In genomic region chr1:42698584-42699333, GRCm38 (mm10) we compare ENCODE assay signal across 9 mouse cellular contexts. TPM values are rescaled to one million over a fixed set of nuclear protein-coding genes. Genes with fewer than 3 reads are reported as not detected.
A peak's percentile ranks its signal among the peaks of the same experiment; 100 is the strongest.
DNase-seq lines count a peak whose midpoint lies in the region; ATAC-seq and TF ChIP-seq lines count a peak whose summit lies in the region.
"Had no signal": no experiment of that assay in that cellular context is flagged by ENCODE, and none has a peak within 500 bp of the region (broad histone marks: within the 10 kb centered on the region; RNA-seq: fewer than 3 reads in every experiment).

No protein-coding gene starts in this region.

- ATAC-seq in heart, embryonic 11.5 days (replicated peaks; ENCODE audit: insufficient number of reproducible peaks, low FRiP score, low TSS enrichment): no peak
- ATAC-seq in forebrain, embryonic 15.5 days (replicated peaks): no peak
- ATAC-seq in liver, embryonic 13.5 days (ENCODE audit: low read depth): no peak

- H3K4me2 ChIP-seq in heart, embryonic 11.5 days: peak overlapping the region; percentile 91
- H3K4me2 ChIP-seq in forebrain, embryonic 15.5 days (replicated peaks): peak overlapping the region; percentile 54
- 0 out of 2 replicates have a peak overlapping the region, but pooled peaks have one; percentile 12 for H3K4me2 ChIP-seq in liver, embryonic 13.5 days

- H3K4me3 ChIP-seq in heart, embryonic 11.5 days (ENCODE audit: low read depth, low read length): peak overlapping the region; percentile 54
- H3K4me3 ChIP-seq in ES-E14 (ENCODE audit: insufficient read depth in 1 of 2, low read depth in 1 of 2, low read length in 2 of 2, poor library complexity in 1 of 2, severe bottlenecking in 1 of 2): peak overlapping the region; percentile 6 to 29; a peak in 1 of 4 replicates
- H3K4me3 ChIP-seq in forebrain, embryonic 15.5 days: peak overlapping the region; percentile 94
- H3K4me3 ChIP-seq in liver, embryonic 13.5 days (replicated peaks): peak overlapping the region; percentile 40

- H3K36me3 ChIP-seq in heart, embryonic 11.5 days (ENCODE audit: control insufficient read depth, insufficient read depth, low read length): no peaks in the 10 kb centered on the region
- H3K36me3 ChIP-seq in ES-E14 (ENCODE audit: control insufficient read depth, insufficient read depth, low read length, poor library complexity, severe bottlenecking): no peaks in the 10 kb centered on the region
- H3K36me3 ChIP-seq in forebrain, embryonic 15.5 days: no peaks in the 10 kb centered on the region
- no peaks in the 10 kb centered on the region for H3K36me3 ChIP-seq in liver, embryonic 13.5 days

- peaks cover 86% of the 10 kb centered on the region for H3K27me3 ChIP-seq in heart, embryonic 11.5 days (ENCODE audit: control insufficient read depth, insufficient read depth, low read length)
- H3K27me3 ChIP-seq in forebrain, embryonic 15.5 days: no peaks in the 10 kb centered on the region
- H3K27me3 ChIP-seq in liver, embryonic 13.5 days: peaks cover 95% of the 10 kb centered on the region

- no peak overlapping the region for H3K9ac ChIP-seq in heart, embryonic 11.5 days (ENCODE audit: low read depth, low read length)
- H3K9ac ChIP-seq in ES-E14 (ENCODE audit: insufficient read depth, low read depth, low read length, poor library complexity, severe bottlenecking): no peak overlapping the region
- H3K9ac ChIP-seq in forebrain, embryonic 15.5 days (replicated peaks): peak overlapping the region; percentile 94
- H3K9ac ChIP-seq in liver, embryonic 13.5 days: no peak overlapping the region

- WGBS in heart, embryonic 11.5 days (ENCODE audit: insufficient replicate concordance): 1% methylated on average over 49 of the region's 57 CpGs
- WGBS in forebrain, embryonic 15.5 days: under 1% methylated on average over 56 of the region's 57 CpGs
- 2% methylated on average over 33 of the region's 57 CpGs for WGBS in liver, embryonic 13.5 days (ENCODE audit: insufficient replicate concordance)

- H3K4me1 ChIP-seq in heart, embryonic 11.5 days (ENCODE audit: control insufficient read depth, insufficient read depth, low read length): peaks cover 14% of the 10 kb centered on the region
- H3K4me1 ChIP-seq in ES-E14 (ENCODE audit: control insufficient read depth in 2 of 2, insufficient read depth in 2 of 2, low read length in 2 of 2, poor library complexity in 1 of 2): peaks cover 0 to 7% of the 10 kb centered on the region in 2 experiments; a peak in 1 of 4 replicates
- peaks cover 9% of the 10 kb centered on the region for H3K4me1 ChIP-seq in forebrain, embryonic 15.5 days
- peaks cover 5% of the 10 kb centered on the region; the same call in 1 of the 2 replicates for H3K4me1 ChIP-seq in liver, embryonic 13.5 days (replicated peaks)

- in situ Hi-C loops in ES-E14 (cut with MboI; ENCODE audit: low sequenced_read_pairs in 2 of 2, unreplicated experiment in 2 of 2): no loop called here

- H3K9me3 ChIP-seq in heart, embryonic 11.5 days (replicated peaks; ENCODE audit: control insufficient read depth, low read length): no peaks in the 10 kb centered on the region
- H3K9me3 ChIP-seq in ES-E14 (ENCODE audit: control insufficient read depth, insufficient read depth, low read depth, low read length): no peaks in the 10 kb centered on the region
- no peaks in the 10 kb centered on the region for H3K9me3 ChIP-seq in forebrain, embryonic 15.5 days
- H3K9me3 ChIP-seq in liver, embryonic 13.5 days (replicated peaks): no peaks in the 10 kb centered on the region

- DNase-seq in heart, adult 18-20 months: no peak
- DNase-seq in ES-E14 (ENCODE audit: low read depth, low spot score): no peak
- no peak for DNase-seq in liver, embryonic 13.5 days
- no peak for DNase-seq in ovary, postnatal 36 days (ENCODE audit: low spot score)
- no peak for DNase-seq in cerebellum, adult 11-12 months
- DNase-seq in layer of hippocampus, adult 8-10 months (ENCODE audit: low spot score in 2 of 2): no peak

- no peak overlapping the region for H3K27ac ChIP-seq in heart, embryonic 11.5 days (ENCODE audit: low read depth, low read length)
- no peak overlapping the region for H3K27ac ChIP-seq in ES-E14 (ENCODE audit: insufficient read depth, low read depth, low read length, poor library complexity, severe bottlenecking)
- peak overlapping the region; percentile 100 for H3K27ac ChIP-seq in forebrain, embryonic 15.5 days (replicated peaks)
- no peak overlapping the region for H3K27ac ChIP-seq in liver, embryonic 13.5 days

TF ChIP-seq in ES-E14, 5 proteins besides CTCF, POLR2A, EP300 and RAD21:
- TF ChIP-seq ZNF384 (IDR thresholded peaks at IDR 0.05; ENCODE audit: low read depth, low read length): no peak
- TF ChIP-seq ZC3H11A (IDR thresholded peaks at IDR 0.05; ENCODE audit: borderline replicate concordance, low read depth, low read length): no peak
- no peak for TF ChIP-seq MAFK (IDR thresholded peaks at IDR 0.05; ENCODE audit: insufficient read depth, low read depth, low read length)
- TF ChIP-seq HCFC1 (IDR thresholded peaks at IDR 0.05; ENCODE audit: borderline replicate concordance, insufficient read depth, low read length): no peak
- TF ChIP-seq CHD2 (IDR thresholded peaks at IDR 0.05; ENCODE audit: low read depth, low read length): no peak

RNA-seq across cellular contexts. Expression of gene Pou3f3, which starts 3.2 kb away (rescaled TPM):
- 0.10 and 0.19 TPM in 2 replicates for polyA plus RNA-seq in heart, embryonic 11.5 days (2014; fragmentation: Nextera tagmentation; extraction: Ambion mirVana)
- total RNA-seq in heart, adult 18-20 months (2021): under 1 TPM in 1 of 2 experiments, not detected in 1; 0.03 TPM
- 0.21 and 0.31 TPM in 2 replicates for total RNA-seq in ES-E14 (2012; rRNA removed)
- polyA plus RNA-seq in forebrain, embryonic 15.5 days (2015; fragmentation: Nextera tagmentation; extraction: Ambion mirVana): 49.1 and 52.0 TPM in 2 replicates
- polyA plus RNA-seq in liver, embryonic 13.5 days (2015; fragmentation: Nextera tagmentation; extraction: Ambion mirVana): 0.01 TPM in 1 of 2 replicates, not detected in the other
- 10 to 100 TPM; 52.0 to 63.0 (median 56.3) TPM for total RNA-seq in layer of hippocampus, adult 8-10 months (2022)
- total RNA-seq: megakaryocyte-erythroid progenitor cell, adult 5-6 weeks had no signal

Comparison
In these comparisons a context has a peak if more than half of its experiments do, and no peak if none do; other contexts are left out.
1. H3K4me2 ChIP-seq: peak in every context shown above with its lines; median percentile 91 in heart, embryonic 11.5 days; 54 in forebrain, embryonic 15.5 days; 12 in liver, embryonic 13.5 days.
2. H3K4me3 ChIP-seq: peak in every context shown above with its lines; median percentile 94 in forebrain, embryonic 15.5 days; 54 in heart, embryonic 11.5 days; 40 in liver, embryonic 13.5 days; 18 in ES-E14.
3. RNA of gene Pou3f3, which starts 3.2 kb away (total RNA-seq): 52.0 to 63.0 TPM in layer of hippocampus, adult 8-10 months; 0.21 to 0.31 TPM in ES-E14 and 0.03 TPM in heart, adult 18-20 months; every median in the first group is over 10 times any median in the second.